Mouse (Mus musculus): ENCODE measurements around the gene Nckap5. TPM values are rescaled to one million over a fixed set of nuclear protein-coding genes. Genes with fewer than 3 reads are reported as not detected.
"Not testable (repeated sequence)": the region's sequence is repeated elsewhere in the genome, so short reads cannot be mapped to it uniquely, and the experiment has no call there.

The Nckap5 gene
- polyA plus RNA-seq, 1 experiment from 2014 or later: 4.8 TPM

DNA sequence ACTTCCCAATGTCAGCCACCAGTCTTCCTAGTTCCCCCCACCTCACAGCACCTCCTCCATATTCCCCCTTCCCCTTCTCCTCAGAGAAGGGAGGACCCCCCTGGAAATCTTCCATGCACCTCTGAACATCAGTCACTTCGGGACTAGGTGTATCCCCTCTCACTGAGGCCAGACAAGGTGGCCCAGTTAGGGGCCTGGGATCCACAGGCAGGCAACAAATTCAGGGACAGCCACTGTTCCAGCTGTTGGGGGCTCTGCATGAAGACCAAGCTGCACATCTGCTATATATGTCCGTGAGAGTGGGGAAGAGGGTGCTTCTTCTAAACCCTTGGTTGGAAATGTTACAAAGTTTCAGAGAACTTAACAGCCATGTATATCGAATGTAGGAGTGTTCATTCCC lies 28.2 kb downstream of the Nckap5 start:
- Histone ChIP-seq H3K9ac (replicated peaks; ENCODE audit: low read depth, low read length) (no peak overlapping the region), H3K4me1 (ENCODE audit: control insufficient read depth, insufficient read depth, low read length) (no peaks in the 10 kb centered on the region), H3K4me3 (ENCODE audit: low read depth, low read length) (no peak overlapping the region), H3K9me3 (ENCODE audit: control insufficient read depth, low read depth, low read length) (no peaks in the 10 kb centered on the region), H3K36me3 (ENCODE audit: control insufficient read depth, insufficient read depth, low read length) (no peaks in the 10 kb centered on the region), H3K27ac (ENCODE audit: low read length) (no peak overlapping the region), H3K4me2 (replicated peaks; ENCODE audit: low read depth, low read length) (no peak overlapping the region), H3K27me3 (ENCODE audit: control insufficient read depth, insufficient read depth, low read length) (no peaks in the 10 kb centered on the region)
- 72% methylated on average over 3 of the region's 3 CpGs for WGBS
- ATAC-seq (ENCODE audit: insufficient number of reproducible peaks, insufficient read depth, low FRiP score, low read depth): no peak

DNA sequence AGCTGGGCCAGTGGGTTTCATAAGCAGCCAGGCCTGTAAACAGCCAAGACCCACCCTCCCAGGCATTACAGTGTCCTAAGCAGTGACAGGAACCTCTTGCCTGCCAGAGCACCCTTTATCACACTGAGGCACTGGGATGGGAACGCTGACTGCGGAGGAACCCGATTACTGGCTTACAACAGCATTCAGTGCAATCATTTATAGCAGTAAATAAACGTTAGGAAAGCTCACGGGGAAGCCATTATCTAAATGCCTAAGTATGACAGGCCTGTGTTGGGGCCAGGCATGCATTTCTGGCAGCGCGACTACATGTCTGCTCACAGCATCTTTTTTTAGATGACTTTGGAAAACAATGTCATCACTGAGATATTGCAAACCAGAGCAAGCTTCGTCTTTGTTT lies 28.9 kb downstream of the Nckap5 start:
- Histone ChIP-seq H3K9me3 (ENCODE audit: control insufficient read depth, low read depth, low read length) (no peaks in the 10 kb centered on the region), H3K9ac (replicated peaks; ENCODE audit: low read depth, low read length) (no peak overlapping the region), H3K4me1 (ENCODE audit: control insufficient read depth, insufficient read depth, low read length) (no peaks in the 10 kb centered on the region), H3K27me3 (ENCODE audit: control insufficient read depth, insufficient read depth, low read length) (no peaks in the 10 kb centered on the region), H3K4me3 (ENCODE audit: low read depth, low read length) (no peak overlapping the region), H3K4me2 (replicated peaks; ENCODE audit: low read depth, low read length) (no peak overlapping the region), H3K27ac (ENCODE audit: low read length) (no peak overlapping the region), H3K36me3 (ENCODE audit: control insufficient read depth, insufficient read depth, low read length) (no peaks in the 10 kb centered on the region)
- no peak for ATAC-seq (ENCODE audit: insufficient number of reproducible peaks, insufficient read depth, low FRiP score, low read depth)
- WGBS: 50% methylated on average over 8 of the region's 8 CpGs

DNA sequence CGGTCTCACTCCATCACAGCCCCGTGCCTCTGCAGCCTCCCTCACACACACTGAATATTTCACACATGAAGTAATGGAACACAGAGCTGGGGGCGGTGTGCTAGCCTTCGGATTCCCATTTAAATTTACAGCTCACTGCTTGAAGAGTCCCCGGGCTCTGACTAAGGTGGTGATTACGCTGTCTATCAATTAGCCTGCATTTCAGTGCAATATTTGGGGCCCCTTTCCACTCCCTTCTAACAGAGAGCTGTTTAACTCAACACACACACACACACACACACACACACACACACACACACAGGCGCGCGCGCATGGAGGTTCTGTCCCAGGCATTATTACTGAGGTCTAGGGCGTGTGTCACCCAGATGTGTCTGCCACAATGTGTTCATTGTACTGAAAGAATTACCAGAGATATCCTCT lies 31.2 kb downstream of the Nckap5 start:
- Histone ChIP-seq H3K27me3 (ENCODE audit: control insufficient read depth, insufficient read depth, low read length) (no peaks in the 10 kb centered on the region), H3K4me1 (ENCODE audit: control insufficient read depth, insufficient read depth, low read length) (no peaks in the 10 kb centered on the region), H3K27ac (ENCODE audit: low read length) (no peak overlapping the region), H3K9me3 (ENCODE audit: control insufficient read depth, low read depth, low read length) (no peaks in the 10 kb centered on the region), H3K4me3 (ENCODE audit: low read depth, low read length) (no peak overlapping the region), H3K9ac (replicated peaks; ENCODE audit: low read depth, low read length) (no peak overlapping the region), H3K36me3 (ENCODE audit: control insufficient read depth, insufficient read depth, low read length) (no peaks in the 10 kb centered on the region), H3K4me2 (replicated peaks; ENCODE audit: low read depth, low read length) (no peak overlapping the region)
- ATAC-seq (ENCODE audit: insufficient number of reproducible peaks, insufficient read depth, low FRiP score, low read depth): no peak
- 71% methylated on average over 11 of the region's 11 CpGs for WGBS

DNA sequence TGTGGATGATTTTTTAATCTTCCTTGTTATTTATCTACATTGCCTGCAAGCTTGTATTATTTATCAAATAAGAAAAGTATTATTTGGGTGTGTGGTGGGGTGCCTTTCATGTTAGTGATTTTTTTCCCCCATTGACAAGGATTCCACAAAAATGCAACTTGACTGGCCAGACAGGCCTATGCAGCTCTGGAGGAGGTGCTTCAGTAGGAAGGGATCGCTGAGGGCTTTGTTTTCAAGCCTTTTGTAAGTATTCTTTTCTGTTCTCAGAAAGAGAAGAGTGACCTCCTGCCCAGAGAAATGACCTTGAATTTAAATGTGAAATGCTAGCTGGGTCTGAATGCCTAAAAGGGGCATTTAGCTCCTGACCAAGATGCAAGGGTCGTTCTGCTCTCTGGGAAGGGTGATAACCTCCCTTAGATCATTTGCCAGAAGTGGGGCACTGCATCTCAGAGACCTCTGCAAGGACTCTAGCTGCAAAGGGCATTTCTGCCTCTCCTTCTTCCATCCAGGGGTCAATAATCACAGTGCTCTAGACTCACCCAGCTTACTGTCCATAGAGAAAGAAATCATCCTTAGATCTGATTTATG lies 50.2 kb downstream of the Nckap5 start:
- H3K4me2 ChIP-seq (replicated peaks; ENCODE audit: low read depth, low read length); H3K4me3 ChIP-seq (ENCODE audit: low read depth, low read length); H3K27me3 ChIP-seq (ENCODE audit: control insufficient read depth, insufficient read depth, low read length); ATAC-seq (ENCODE audit: insufficient number of reproducible peaks, insufficient read depth, low FRiP score, low read depth); H3K36me3 ChIP-seq (ENCODE audit: control insufficient read depth, insufficient read depth, low read length); H3K9ac ChIP-seq (replicated peaks; ENCODE audit: low read depth, low read length); H3K9me3 ChIP-seq (ENCODE audit: control insufficient read depth, low read depth, low read length); H3K4me1 ChIP-seq (ENCODE audit: control insufficient read depth, insufficient read depth, low read length); H3K27ac ChIP-seq (ENCODE audit: low read length): not testable (repeated sequence)
- WGBS: no CpG with 5 or more reads among the region's 2 CpGs

DNA sequence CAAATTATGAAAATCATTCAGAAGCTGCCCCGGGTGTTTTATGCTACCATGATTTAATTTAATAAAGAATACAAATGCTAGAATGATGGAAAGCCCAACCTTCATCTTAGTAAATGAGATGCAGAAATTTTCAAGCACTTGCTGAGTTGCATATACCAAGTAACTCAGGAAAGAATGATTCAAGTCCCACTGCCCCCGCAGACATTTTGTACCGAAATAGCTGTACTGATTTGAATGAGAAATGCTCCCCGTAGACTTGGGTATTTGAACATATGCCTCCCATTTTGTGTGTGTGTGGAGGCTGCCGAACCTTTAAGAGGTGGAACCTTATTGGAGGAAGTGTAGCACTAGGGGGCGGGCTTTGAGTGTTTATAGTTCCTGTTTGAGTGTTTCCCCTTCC lies 56.7 kb downstream of the Nckap5 start:
- not testable (repeated sequence) for H3K36me3 ChIP-seq (ENCODE audit: control insufficient read depth, insufficient read depth, low read length); H3K27me3 ChIP-seq (ENCODE audit: control insufficient read depth, insufficient read depth, low read length); H3K4me3 ChIP-seq (ENCODE audit: low read depth, low read length); H3K27ac ChIP-seq (ENCODE audit: low read length); H3K4me1 ChIP-seq (ENCODE audit: control insufficient read depth, insufficient read depth, low read length); ATAC-seq (ENCODE audit: insufficient number of reproducible peaks, insufficient read depth, low FRiP score, low read depth); H3K9me3 ChIP-seq (ENCODE audit: control insufficient read depth, low read depth, low read length); H3K4me2 ChIP-seq (replicated peaks; ENCODE audit: low read depth, low read length); H3K9ac ChIP-seq (replicated peaks; ENCODE audit: low read depth, low read length)
- WGBS: no CpG with 5 or more reads among the region's 6 CpGs

DNA sequence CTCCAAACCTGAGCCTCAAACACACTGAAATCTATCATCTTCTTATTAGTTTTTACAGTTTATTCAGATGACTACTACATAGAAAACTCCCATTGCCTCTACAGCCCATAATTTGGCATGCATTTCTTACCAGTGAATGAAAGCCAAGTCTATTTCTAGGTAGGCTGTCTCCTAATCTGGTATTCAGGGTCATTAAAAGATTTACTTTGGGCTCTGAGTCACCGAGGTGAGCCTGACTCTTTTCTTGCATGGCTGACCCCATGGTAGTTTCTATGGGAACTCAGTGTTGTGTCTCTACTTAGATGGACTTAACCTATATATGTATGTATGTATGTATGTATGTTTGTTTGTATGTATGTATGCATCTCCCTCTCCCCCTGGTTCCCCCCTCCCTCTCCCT lies 63.6 kb downstream of the Nckap5 start:
- WGBS: 72% methylated on average over 1 of the region's 1 CpGs
- no peaks in the 10 kb centered on the region for H3K4me1 ChIP-seq (ENCODE audit: control insufficient read depth, insufficient read depth, low read length)
- no peak for ATAC-seq (ENCODE audit: insufficient number of reproducible peaks, insufficient read depth, low FRiP score, low read depth)

DNA sequence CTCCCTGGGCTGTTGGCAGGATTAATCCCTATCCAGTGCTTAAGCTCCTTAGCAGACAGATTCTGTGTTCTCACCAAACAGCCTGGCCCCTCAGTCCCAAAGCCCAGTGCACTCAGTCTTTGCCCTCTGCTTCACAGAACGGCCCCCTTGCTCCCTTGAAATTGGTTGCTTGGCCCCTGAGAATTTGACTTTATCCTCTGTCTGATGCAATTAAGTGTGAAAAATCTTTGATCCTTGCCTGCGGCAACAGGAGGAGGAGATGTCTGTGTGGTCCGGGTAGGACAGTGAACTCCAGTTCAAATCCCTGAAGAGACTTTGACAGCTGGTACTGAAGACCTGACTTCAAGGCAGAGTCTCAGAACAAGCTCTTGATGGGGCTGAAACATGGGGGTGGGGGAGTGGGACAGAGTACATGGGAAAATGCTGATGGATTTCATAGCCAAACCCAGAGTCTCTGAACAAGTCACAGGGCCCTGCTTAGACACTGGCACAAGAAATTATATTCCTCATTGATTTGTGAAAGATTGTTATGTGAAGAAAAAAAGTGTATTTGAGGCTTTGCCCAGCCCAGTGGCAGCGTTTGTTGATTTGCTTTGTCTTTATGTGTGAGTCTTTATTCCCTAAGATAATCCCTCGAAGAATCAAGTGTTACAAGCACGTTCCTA lies 65.0 kb downstream of the Nckap5 start:
- H3K27ac ChIP-seq (ENCODE audit: low read length): no peak overlapping the region
- H3K36me3 ChIP-seq (ENCODE audit: control insufficient read depth, insufficient read depth, low read length): no peaks in the 10 kb centered on the region
- no peaks in the 10 kb centered on the region for H3K27me3 ChIP-seq (ENCODE audit: control insufficient read depth, insufficient read depth, low read length)
- H3K4me3 ChIP-seq (ENCODE audit: low read depth, low read length): no peak overlapping the region
- H3K4me1 ChIP-seq (ENCODE audit: control insufficient read depth, insufficient read depth, low read length): no peaks in the 10 kb centered on the region
- ATAC-seq (ENCODE audit: insufficient number of reproducible peaks, insufficient read depth, low FRiP score, low read depth): no peak
- H3K9me3 ChIP-seq (ENCODE audit: control insufficient read depth, low read depth, low read length): no peaks in the 10 kb centered on the region
- 55% methylated on average over 6 of the region's 6 CpGs for WGBS
- H3K9ac ChIP-seq (replicated peaks; ENCODE audit: low read depth, low read length): no peak overlapping the region
- no peak overlapping the region for H3K4me2 ChIP-seq (replicated peaks; ENCODE audit: low read depth, low read length)

More for the DNA sequence above, 63.6 kb downstream of the Nckap5 start:
- Histone ChIP-seq H3K36me3 (ENCODE audit: control insufficient read depth, insufficient read depth, low read length) (no peaks in the 10 kb centered on the region), H3K4me2 (replicated peaks; ENCODE audit: low read depth, low read length) (no peak overlapping the region), H3K27me3 (ENCODE audit: control insufficient read depth, insufficient read depth, low read length) (no peaks in the 10 kb centered on the region), H3K9me3 (ENCODE audit: control insufficient read depth, low read depth, low read length) (no peaks in the 10 kb centered on the region), H3K4me3 (ENCODE audit: low read depth, low read length) (no peak overlapping the region), H3K9ac (replicated peaks; ENCODE audit: low read depth, low read length) (no peak overlapping the region), H3K27ac (ENCODE audit: low read length) (no peak overlapping the region)

DNA sequence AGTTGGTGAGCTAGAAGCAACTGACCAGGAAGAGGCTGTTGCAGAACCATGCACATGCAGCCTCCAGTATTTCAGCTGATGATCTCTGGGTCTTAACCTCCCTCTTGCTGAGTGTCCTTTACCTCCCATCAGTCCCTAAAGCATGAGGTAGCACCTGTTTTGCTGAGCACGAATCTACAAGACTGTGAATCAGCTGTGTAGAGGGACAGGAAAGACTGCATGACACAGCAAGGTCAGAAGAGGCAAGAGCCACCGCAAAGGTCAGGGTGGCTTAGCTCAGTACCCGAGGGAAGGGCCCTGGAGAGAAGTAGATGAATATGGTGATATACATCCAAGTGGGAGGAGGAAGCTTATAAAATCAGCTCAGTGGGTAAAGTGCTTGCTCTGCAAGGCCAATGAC lies 66.4 kb downstream of the Nckap5 start:
- H3K4me3 ChIP-seq (ENCODE audit: low read depth, low read length): no peak overlapping the region
- no peak overlapping the region for H3K27ac ChIP-seq (ENCODE audit: low read length)
- 59% methylated on average over 3 of the region's 3 CpGs for WGBS
- no peak for ATAC-seq (ENCODE audit: insufficient number of reproducible peaks, insufficient read depth, low FRiP score, low read depth)
- H3K4me1 ChIP-seq (ENCODE audit: control insufficient read depth, insufficient read depth, low read length): no peaks in the 10 kb centered on the region
- H3K9ac ChIP-seq (replicated peaks; ENCODE audit: low read depth, low read length): no peak overlapping the region
- H3K27me3 ChIP-seq (ENCODE audit: control insufficient read depth, insufficient read depth, low read length): no peaks in the 10 kb centered on the region
- H3K36me3 ChIP-seq (ENCODE audit: control insufficient read depth, insufficient read depth, low read length): no peaks in the 10 kb centered on the region
- no peaks in the 10 kb centered on the region for H3K9me3 ChIP-seq (ENCODE audit: control insufficient read depth, low read depth, low read length)
- no peak overlapping the region for H3K4me2 ChIP-seq (replicated peaks; ENCODE audit: low read depth, low read length)

DNA sequence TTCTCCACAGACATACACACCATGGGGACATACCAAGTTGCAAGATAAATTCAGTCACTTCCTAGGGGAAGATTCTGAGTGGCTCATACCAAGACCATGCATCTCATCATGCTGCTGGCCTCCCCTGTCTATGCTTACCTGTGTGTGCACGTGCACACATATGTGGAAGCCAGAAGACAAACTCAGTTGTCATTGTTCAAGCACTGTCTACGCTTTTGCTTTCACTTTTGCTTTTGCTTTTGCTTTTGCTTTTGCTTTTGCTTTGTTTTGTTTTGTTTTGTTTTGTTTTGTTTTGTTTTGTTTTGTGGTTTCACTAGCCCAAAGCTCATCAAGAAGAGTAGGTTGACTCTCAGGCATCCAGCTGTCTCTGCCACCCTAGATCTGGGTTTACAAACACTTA lies 67.4 kb downstream of the Nckap5 start:
- Histone ChIP-seq H3K4me3 (ENCODE audit: low read depth, low read length) (no peak overlapping the region), H3K9me3 (ENCODE audit: control insufficient read depth, low read depth, low read length) (no peaks in the 10 kb centered on the region), H3K36me3 (ENCODE audit: control insufficient read depth, insufficient read depth, low read length) (no peaks in the 10 kb centered on the region), H3K27me3 (ENCODE audit: control insufficient read depth, insufficient read depth, low read length) (no peaks in the 10 kb centered on the region), H3K27ac (ENCODE audit: low read length) (no peak overlapping the region), H3K4me2 (replicated peaks; ENCODE audit: low read depth, low read length) (no peak overlapping the region), H3K4me1 (ENCODE audit: control insufficient read depth, insufficient read depth, low read length) (no peaks in the 10 kb centered on the region), H3K9ac (replicated peaks; ENCODE audit: low read depth, low read length) (no peak overlapping the region)
- 83% methylated on average over 2 of the region's 2 CpGs for whole genome bisulfite sequencing
- no peak for ATAC-seq (ENCODE audit: insufficient number of reproducible peaks, insufficient read depth, low FRiP score, low read depth)
